Mouse (Mus musculus): ENCODE measurements around the gene Eif4enif1.
"Not testable (repeated sequence)": the region's sequence is repeated elsewhere in the genome, so short reads cannot be mapped to it uniquely, and the experiment has no call there.

Eif4enif1 gene

GRCm38 (mm10) chr11:3202231-3202701, at the start of gene Eif4enif1:
Eif4enif1 (plus strand) TSS chr11:3202392.
- DNase-seq = peak; percentile 88

GRCm38 (mm10) chr11:3153666-3154397, 48.4 kb upstream of the Eif4enif1 start:
- peak; percentile 53 for DNase-seq

GRCm38 (mm10) chr11:3156991-3157390, 45.2 kb upstream of the Eif4enif1 start:
- DNase-seq = not testable (repeated sequence)

GRCm38 (mm10) chr11:3157996-3158395, 44.2 kb upstream of the Eif4enif1 start:
- DNase-seq = peak; percentile 23

- DNase-seq = not testable (repeated sequence)
Observed at GRCm38 (mm10) chr11:3158800-3159199, 43.4 kb upstream of the Eif4enif1 start.

- peak; percentile 60 for DNase-seq
Observed at GRCm38 (mm10) chr11:3161370-3161769, 40.8 kb upstream of the Eif4enif1 start.

- DNase-seq = peak; percentile 57
Observed at GRCm38 (mm10) chr11:3162236-3162897, 39.8 kb upstream of the Eif4enif1 start.

- DNase-seq = peak; percentile 48
Observed at GRCm38 (mm10) chr11:3163122-3163521, 39.1 kb upstream of the Eif4enif1 start.

GRCm38 (mm10) chr11:3163661-3164060, 38.5 kb upstream of the Eif4enif1 start:
- not testable (repeated sequence) for DNase-seq

- DNase-seq = not testable (repeated sequence)
Observed at GRCm38 (mm10) chr11:3165210-3165782, 36.9 kb upstream of the Eif4enif1 start.

- DNase-seq = peak; percentile 18
Observed at GRCm38 (mm10) chr11:3166321-3166720, 35.9 kb upstream of the Eif4enif1 start.

- not testable (repeated sequence) for DNase-seq
Observed at GRCm38 (mm10) chr11:3167129-3167528, 35.1 kb upstream of the Eif4enif1 start.

GRCm38 (mm10) chr11:3167571-3168001, 34.6 kb upstream of the Eif4enif1 start:
- peak; percentile 42 for DNase-seq

- DNase-seq = peak; percentile 39
Observed at GRCm38 (mm10) chr11:3169042-3169441, 33.1 kb upstream of the Eif4enif1 start.

- DNase-seq = peak; percentile 48
Observed at GRCm38 (mm10) chr11:3171931-3172330, 30.3 kb upstream of the Eif4enif1 start.

- DNase-seq = not testable (repeated sequence)
Observed at GRCm38 (mm10) chr11:3172526-3172925, 29.7 kb upstream of the Eif4enif1 start.

GRCm38 (mm10) chr11:3173425-3174318, 28.5 kb upstream of the Eif4enif1 start:
- DNase-seq = peak; percentile 61

- peak; percentile 36 for DNase-seq
Observed at GRCm38 (mm10) chr11:3178968-3179725, 23.0 kb upstream of the Eif4enif1 start.

- peak; percentile 28 for DNase-seq
Observed at GRCm38 (mm10) chr11:3179726-3180092, 22.5 kb upstream of the Eif4enif1 start.

GRCm38 (mm10) chr11:3180510-3181160, 21.6 kb upstream of the Eif4enif1 start:
- DNase-seq = not testable (repeated sequence)

GRCm38 (mm10) chr11:3181250-3181649, 20.9 kb upstream of the Eif4enif1 start:
- DNase-seq = peak; percentile 66
